Mouse (Mus musculus) forebrain, embryonic 13.5 days (tissue): ENCODE measurements around the gene Plekhg6. TPM values are rescaled to one million over a fixed set of nuclear protein-coding genes. Genes with fewer than 3 reads are reported as not detected.

Experiments used
- ATAC-seq: fragments of 200-750 bp; cut with Nextera tagmentation; 2 replicates; pipeline ENCODE4 v1.8.0; 2017
- H3K27ac ChIP-seq: fragments of 300-500 bp; sonication (generic); 2 replicates; pipeline ENCODE4 v1.5.1; 2015; ENCODE audit warnings: inconsistent platforms, mild to moderate bottlenecking, moderate library complexity
- H3K27me3 ChIP-seq: fragments of 300-500 bp; sonication (generic); 2 replicates; pipeline ENCODE4 v1.6.1; 2015; ENCODE audit warnings: mild to moderate bottlenecking, inconsistent platforms
- H3K36me3 ChIP-seq: fragments of 300-500 bp; sonication (generic); 2 replicates; pipeline ENCODE4 v1.6.1; 2015; ENCODE audit warnings: mild to moderate bottlenecking, inconsistent platforms; ENCODE audit not compliant: poor library complexity, severe bottlenecking
- H3K4me1 ChIP-seq: fragments of 300-500 bp; sonication (generic); 2 replicates; pipeline ENCODE4 v1.6.1; 2015; ENCODE audit warnings: inconsistent platforms
- H3K4me2 ChIP-seq: fragments of 300-500 bp; sonication (generic); 2 replicates; pipeline ENCODE4 v1.6.1; 2015; ENCODE audit warnings: inconsistent platforms, mild to moderate bottlenecking, moderate library complexity
- H3K4me3 ChIP-seq: fragments of 300-500 bp; sonication (generic); 2 replicates; pipeline ENCODE4 v1.5.1; 2015; ENCODE audit warnings: mild to moderate bottlenecking, inconsistent platforms
- H3K9ac ChIP-seq: fragments of 300-500 bp; sonication (generic); 2 replicates; pipeline ENCODE4 v1.6.1; 2015; ENCODE audit warnings: mild to moderate bottlenecking, inconsistent platforms
- H3K9me3 ChIP-seq: fragments of 300-500 bp; sonication (generic); replicated peaks from 2 replicates; pipeline ENCODE4 v1.6.1; 2016; ENCODE audit warnings: inconsistent platforms
- WGBS: fragments of 180-500 bp; shearing (Covaris S2); methylation state at CpG from one replicate; pipeline ENCODE4 v1.1.7; 2015; 5-methylcytosine and 5-hydroxymethylcytosine counted together
- polyA plus RNA-seq: library from polyadenylated mRNA; unstranded; fragments of >200 nt; fragmentation: Nextera tagmentation; extraction: Ambion mirVana; gene quantifications from 2 replicates; pipeline ENCODE4 v1.2.1, GENCODE M21; 2015

Gene Plekhg6
- polyA plus RNA-seq, result 0.08 and 0.09 TPM in 2 replicates

DNA sequence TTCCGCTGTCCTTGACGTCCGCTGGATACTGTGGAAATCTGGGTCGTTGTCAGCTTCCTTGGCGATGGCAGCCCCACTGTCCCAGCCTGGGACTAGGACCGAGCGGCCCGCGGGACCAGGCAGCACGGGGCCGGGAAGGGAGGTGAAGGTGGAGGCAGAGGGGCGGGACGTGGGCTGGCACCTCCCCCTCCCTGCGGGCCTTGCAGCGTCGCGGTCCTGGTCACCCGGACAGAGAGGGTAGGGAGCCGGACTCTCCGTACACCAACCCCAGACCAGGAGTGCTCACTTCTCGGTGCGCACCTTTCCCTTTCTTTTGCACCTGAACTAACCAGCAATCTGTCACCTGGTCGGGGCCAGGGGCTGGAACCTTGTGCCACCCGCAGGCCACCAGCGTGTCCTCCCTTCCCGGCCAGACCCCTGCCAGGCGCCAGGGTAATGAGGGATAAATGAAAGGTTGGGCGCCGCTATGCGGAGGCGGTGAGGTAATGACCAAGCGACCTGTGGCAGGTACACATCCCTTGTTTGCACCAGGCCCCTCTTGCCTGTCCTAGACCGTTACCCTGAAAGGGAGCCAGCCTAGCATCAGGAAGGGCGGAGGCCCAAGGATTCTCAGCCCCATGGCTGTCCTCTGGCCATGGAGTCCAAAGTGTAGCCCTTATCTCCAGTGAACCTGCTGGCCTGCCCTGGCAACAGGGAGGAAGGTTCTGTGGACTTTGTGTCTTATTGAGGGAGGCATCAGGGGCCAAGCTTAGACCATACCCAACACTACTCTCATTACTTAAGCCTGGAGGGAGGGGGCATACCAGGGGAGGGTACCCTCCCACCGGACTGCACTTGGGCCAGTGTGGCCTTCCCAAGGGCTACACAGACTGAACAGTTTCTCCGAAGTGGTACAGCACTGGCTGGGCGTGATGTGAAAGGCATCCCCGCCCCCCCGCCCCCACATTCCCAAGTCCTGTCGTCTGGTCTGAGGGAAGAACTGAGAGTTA is at the start of gene Plekhg6:
TSS of gene Plekhg6 (minus strand) at position 422 of the 989 bp plus-strand sequence.
- Histone ChIP-seq H3K4me2 (peak within 1 kb of the TSS; percentile 58), H3K9me3 (no peaks in the 10 kb centered on the region), H3K4me3 (peak within 1 kb of the TSS; percentile 27), H3K27ac (no peak within 1 kb of the TSS), H3K4me1 (peaks cover 16% of the 10 kb centered on the region), H3K36me3 (no peaks in the 10 kb centered on the region), H3K9ac (peak within 1 kb of the TSS; percentile 43; the same call in 1 of the 2 replicates), H3K27me3 (peaks cover 63% of the 10 kb centered on the region)
- no peak for ATAC-seq
- WGBS, result 12% methylated on average over 30 of the region's 40 CpGs

DNA sequence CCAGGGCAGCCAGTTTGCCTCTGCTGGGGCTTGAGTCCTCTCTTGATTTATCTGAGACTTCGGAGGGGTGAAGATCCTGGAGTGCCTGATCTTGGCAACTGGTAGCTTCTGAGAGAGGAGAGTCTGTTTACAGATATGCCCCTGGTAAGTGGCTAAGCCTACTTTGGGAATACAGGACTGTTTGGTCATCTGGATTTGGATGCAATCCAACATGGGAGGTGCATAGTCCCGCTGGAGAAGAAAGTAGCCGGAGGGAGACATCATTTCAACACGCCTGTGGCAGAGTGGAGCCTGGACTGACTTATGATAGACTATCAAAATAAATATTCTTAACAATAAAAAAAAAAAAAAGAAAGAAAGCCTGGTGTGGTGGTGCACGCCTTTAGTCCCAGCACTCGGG is 49.1 kb upstream of the Plekhg6 start:
- no peak for ATAC-seq
- Histone ChIP-seq H3K27ac (no peak overlapping the region), H3K4me2 (no peak overlapping the region), H3K36me3 (no peaks in the 10 kb centered on the region), H3K4me1 (peaks cover 4% of the 10 kb centered on the region; the same call in 1 of the 2 replicates), H3K9me3 (no peaks in the 10 kb centered on the region), H3K4me3 (no peak overlapping the region), H3K9ac (no peak overlapping the region), H3K27me3 (no peaks in the 10 kb centered on the region)
- WGBS, result 89% methylated on average over 6 of the region's 6 CpGs

DNA sequence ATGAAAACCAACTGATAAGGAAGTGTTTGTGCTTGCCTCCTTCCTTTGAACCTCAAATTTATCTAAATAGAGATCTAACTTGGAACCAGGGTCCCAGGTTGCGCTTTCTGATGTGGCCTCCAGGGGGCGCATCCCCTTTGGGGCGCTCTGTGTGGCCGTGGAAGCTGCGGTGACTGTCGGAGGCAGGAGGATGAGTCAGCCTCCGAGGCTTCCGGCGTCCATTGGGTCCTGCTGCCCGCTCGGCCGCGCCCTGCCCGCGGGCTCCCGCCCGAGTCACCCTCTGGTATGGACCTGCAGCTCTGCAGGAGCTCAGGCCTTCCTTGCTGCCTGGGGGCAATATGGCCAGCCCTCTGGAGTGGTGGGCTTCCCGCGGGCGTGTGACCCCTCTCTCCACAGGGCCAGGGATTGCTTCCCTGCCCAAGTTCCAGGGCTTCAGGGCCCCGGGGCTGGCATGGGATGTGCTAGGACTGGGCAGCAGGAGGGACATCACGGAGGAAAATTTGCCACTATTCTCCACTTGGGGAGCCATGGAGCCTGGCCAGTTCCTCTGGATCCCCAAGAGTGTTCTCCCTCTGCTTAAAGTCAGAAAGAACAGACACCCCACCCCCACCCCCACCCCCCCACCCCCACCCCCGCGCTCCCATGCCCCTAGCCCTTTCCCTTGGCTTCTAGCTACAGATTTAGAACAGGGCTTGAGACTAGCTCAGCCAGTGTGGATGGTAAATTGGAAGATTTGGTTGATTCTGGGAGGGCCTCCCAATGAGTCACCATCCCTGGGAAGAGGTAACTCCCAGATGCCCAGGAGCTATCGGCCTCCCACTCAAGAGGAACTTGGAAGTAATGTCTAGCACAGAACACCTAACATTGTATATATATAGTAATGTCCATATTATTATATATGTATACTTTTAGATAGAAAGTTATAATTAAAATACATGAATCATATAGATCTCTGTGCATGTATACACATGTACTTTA is 46.1 kb upstream of the Plekhg6 start:
- H3K4me1 ChIP-seq, result peaks cover 14% of the 10 kb centered on the region
- H3K27ac ChIP-seq, result no peak overlapping the region
- no peaks in the 10 kb centered on the region for H3K27me3 ChIP-seq
- ATAC-seq, result peak; percentile 86
- peak overlapping the region; percentile 45 for H3K4me3 ChIP-seq
- H3K36me3 ChIP-seq, result no peaks in the 10 kb centered on the region
- 3% methylated on average over 18 of the region's 25 CpGs for WGBS
- H3K4me2 ChIP-seq, result peak overlapping the region; percentile 81
- no peaks in the 10 kb centered on the region for H3K9me3 ChIP-seq
- H3K9ac ChIP-seq, result peak overlapping the region; percentile 72

DNA sequence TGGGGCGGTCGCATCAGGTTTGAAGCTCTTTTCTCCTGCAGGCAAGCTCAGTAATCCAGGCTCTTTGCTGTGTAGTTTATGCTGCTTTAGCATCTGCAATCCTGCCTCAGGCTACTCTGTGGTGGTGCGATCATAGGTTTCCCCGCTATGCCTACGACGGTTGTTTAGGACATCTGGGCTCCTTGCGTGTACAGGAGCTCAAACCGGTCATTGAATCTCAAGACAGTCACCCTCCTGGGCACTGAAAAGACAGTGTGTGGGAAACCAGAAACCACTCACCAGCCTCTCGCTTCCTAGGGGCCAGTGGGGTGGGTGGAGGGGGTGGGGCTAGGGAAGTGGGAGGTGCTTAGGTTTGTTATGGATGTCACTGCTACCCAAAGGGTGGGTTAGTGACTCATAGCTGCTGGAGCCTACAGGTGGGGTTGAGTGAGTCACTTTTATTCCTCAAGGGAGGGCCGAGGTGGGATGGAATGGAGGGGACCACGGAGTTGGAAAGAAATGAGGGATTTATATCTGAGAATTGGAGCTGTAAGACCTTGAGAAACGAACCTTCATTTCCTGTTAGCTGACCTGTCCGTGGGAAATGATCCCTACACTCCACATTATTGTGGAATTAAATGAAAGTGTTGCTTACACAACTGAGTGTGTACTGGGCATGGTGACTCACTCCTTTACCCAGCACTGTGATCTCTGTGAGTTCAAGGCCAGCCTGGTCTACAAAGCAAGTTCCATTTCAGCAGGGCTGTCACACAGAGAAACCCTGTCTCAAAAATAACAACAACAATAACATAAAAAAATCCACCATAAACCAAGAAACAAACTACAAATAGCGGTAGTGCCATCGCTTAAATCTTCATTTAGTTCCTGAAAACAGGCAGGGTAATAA is 44.9 kb upstream of the Plekhg6 start:
- ATAC-seq, result no peak
- WGBS, result 57% methylated on average over 15 of the region's 15 CpGs
- H3K4me2 ChIP-seq, result no peak overlapping the region
- no peak overlapping the region for H3K4me3 ChIP-seq
- H3K9ac ChIP-seq, result no peak overlapping the region; the same call in 1 of the 2 replicates
- no peak overlapping the region for H3K27ac ChIP-seq
- H3K4me1 ChIP-seq, result peaks cover 14% of the 10 kb centered on the region
- H3K27me3 ChIP-seq, result no peaks in the 10 kb centered on the region
- no peaks in the 10 kb centered on the region for H3K9me3 ChIP-seq
- H3K36me3 ChIP-seq, result no peaks in the 10 kb centered on the region

DNA sequence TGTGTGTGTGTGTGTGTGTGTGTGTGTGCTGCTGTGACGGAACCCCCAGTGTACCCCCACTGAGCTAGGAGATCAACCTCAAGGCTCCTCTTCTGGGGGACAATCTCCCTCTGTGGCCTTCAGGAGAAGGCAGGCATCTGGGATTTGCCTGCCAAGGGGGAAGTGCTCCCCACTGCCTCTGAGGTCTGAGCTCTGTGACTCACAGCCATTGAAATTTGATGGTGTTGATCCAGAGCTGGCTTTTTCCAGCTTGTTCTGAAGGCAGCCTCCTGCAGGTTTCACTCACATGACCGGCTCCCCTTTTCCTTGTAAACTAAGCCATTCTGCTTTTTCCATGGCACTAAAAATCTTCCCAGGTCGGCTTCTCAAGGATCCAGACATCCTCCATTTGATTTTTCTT is 43.6 kb upstream of the Plekhg6 start:
- Histone ChIP-seq H3K9me3 (no peaks in the 10 kb centered on the region), H3K36me3 (no peaks in the 10 kb centered on the region), H3K9ac (no peak overlapping the region), H3K4me2 (no peak overlapping the region), H3K27ac (no peak overlapping the region), H3K4me1 (peaks cover 14% of the 10 kb centered on the region), H3K27me3 (no peaks in the 10 kb centered on the region), H3K4me3 (no peak overlapping the region)
- no peak for ATAC-seq
- 79% methylated on average over 3 of the region's 3 CpGs for WGBS

DNA sequence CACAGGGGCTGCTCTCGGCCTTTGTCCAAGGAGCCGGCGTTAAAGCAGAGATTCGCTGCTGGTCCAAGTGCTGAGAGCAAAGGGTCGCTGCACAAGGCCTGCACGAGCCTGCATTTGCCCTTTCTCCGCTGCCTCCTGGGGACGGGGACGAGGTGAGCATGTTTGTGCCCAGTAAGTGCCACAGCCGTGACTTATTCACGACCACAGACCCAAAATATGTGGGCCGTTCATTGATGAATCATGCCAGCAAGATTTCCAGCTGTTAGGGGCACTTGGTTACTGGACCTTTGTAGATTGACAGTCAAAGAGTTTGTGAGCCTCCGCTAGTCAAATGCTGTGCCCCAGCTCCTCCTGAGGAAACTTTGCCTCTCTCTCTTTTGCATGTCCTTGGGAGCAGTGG is 42.9 kb upstream of the Plekhg6 start:
- ATAC-seq, result no peak

DNA sequence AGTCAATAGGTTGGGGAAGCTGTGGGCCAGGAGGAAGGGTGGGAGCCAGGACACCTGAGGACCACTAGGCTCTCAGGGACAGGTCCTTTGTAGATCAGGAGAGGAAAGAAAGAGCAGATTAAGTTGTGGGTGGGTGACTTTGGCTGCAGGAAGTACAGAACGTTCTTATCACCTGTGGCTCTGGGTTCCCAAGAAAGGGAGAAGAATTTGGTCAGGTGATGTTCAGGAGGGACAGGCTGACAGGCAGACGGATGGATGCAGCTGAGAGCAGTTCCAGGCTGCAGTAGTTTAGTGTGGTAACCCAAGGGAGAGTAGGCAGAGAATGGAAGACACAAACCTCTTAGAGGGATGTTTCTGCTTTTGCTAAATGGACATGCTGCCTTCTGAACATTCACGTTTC is 42.5 kb upstream of the Plekhg6 start:
- Histone ChIP-seq H3K9ac (0 out of 2 replicates have a peak overlapping the region, but pooled peaks have one; percentile 37), H3K36me3 (no peaks in the 10 kb centered on the region), H3K4me1 (peaks cover 14% of the 10 kb centered on the region), H3K4me2 (peak overlapping the region; percentile 44), H3K4me3 (no peak overlapping the region), H3K9me3 (no peaks in the 10 kb centered on the region), H3K27me3 (no peaks in the 10 kb centered on the region), H3K27ac (no peak overlapping the region)
- WGBS, result 39% methylated on average over 3 of the region's 3 CpGs
- no peak for ATAC-seq

More for the DNA sequence above, 42.9 kb upstream of the Plekhg6 start:
- no peak overlapping the region for H3K27ac ChIP-seq
- 41% methylated on average over 13 of the region's 13 CpGs for WGBS
- H3K36me3 ChIP-seq, result no peaks in the 10 kb centered on the region
- H3K9me3 ChIP-seq, result no peaks in the 10 kb centered on the region
- no peak overlapping the region for H3K9ac ChIP-seq
- no peak overlapping the region for H3K4me3 ChIP-seq
- peaks cover 14% of the 10 kb centered on the region for H3K4me1 ChIP-seq
- H3K27me3 ChIP-seq, result no peaks in the 10 kb centered on the region
- no peak overlapping the region for H3K4me2 ChIP-seq

DNA sequence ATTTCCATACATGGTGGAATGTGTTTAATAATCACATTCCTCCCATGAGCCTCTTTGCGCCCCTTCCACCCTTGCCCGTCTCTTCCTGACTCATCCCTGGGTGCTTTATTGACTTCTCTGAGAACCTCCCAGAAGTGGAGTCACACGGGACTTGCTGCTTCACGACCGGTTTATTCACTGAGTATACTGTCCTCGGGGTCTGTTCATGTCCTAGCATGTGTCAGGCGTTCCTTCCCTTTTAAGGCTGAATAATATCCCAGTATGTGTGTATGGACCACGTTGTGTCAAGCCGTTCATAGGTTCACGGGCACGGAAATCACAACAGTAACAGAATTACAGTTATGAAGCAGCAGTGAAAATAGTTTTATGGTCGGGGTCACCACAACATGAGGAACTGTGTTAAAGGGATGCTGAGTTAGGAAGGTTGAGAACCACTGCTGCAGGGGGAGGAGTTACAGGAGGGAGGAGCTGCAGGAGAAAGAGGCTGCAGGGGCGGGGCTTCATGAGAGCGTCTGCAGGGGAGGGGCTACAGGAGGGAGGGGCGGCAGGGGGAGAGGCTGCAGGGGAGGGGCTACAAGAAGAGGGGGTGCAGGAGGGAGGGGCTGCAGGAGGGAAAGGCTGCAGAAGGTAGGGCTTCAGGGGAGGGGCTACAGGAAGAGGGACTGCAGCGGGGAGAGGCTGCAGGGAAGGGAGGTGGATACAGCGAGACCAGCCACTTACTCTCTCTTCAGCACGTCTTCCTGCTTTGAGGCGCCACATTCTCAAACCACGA is 41.6 kb upstream of the Plekhg6 start:
- Histone ChIP-seq H3K36me3 (no peaks in the 10 kb centered on the region), H3K4me3 (peak overlapping the region; percentile 3; the same call in 1 of the 2 replicates), H3K4me2 (peak overlapping the region; percentile 44), H3K9me3 (no peaks in the 10 kb centered on the region), H3K4me1 (peaks cover 14% of the 10 kb centered on the region), H3K27me3 (no peaks in the 10 kb centered on the region), H3K27ac (no peak overlapping the region), H3K9ac (peak overlapping the region; percentile 37; the same call in 1 of the 2 replicates)
- peak; percentile 29; the same call in 1 of the 2 replicates for ATAC-seq
- 21% methylated on average over 20 of the region's 20 CpGs for WGBS

DNA sequence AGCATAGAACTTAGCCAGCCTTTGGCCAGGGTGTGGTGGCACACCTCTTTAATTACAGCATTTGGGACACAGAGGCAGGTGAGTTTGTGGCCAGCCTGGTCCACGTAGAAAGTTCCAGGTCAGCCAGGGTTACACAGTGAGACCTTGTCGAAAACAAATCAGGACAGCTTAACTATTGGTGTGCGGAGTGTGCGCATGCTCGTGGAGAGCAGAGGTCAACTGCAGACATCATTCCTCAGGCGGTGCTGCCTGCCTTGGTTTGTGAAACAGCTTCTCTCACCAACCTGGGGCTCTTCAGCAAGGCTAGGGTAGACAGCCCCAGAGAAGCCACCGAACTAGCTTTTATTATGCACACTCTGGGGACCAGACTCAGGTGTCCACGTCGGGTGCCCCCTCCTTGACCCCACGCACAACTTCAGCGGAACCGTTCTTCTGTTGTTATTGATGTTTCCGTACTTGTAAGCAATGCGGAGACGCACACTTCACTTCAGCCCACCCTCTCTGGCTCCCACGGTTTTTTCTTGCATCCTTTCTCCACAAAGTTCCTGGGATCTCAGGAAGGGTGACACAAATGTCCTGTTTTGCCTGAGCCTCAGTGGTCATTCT is 40.0 kb upstream of the Plekhg6 start:
- ATAC-seq, result no peak
- H3K9me3 ChIP-seq, result no peaks in the 10 kb centered on the region
- no peaks in the 10 kb centered on the region for H3K27me3 ChIP-seq
- H3K4me2 ChIP-seq, result no peak overlapping the region
- WGBS, result 81% methylated on average over 16 of the region's 16 CpGs
- peaks cover 10% of the 10 kb centered on the region; the same call in 1 of the 2 replicates for H3K4me1 ChIP-seq
- H3K9ac ChIP-seq, result no peak overlapping the region
- no peak overlapping the region for H3K27ac ChIP-seq
- no peak overlapping the region for H3K4me3 ChIP-seq
- H3K36me3 ChIP-seq, result no peaks in the 10 kb centered on the region

DNA sequence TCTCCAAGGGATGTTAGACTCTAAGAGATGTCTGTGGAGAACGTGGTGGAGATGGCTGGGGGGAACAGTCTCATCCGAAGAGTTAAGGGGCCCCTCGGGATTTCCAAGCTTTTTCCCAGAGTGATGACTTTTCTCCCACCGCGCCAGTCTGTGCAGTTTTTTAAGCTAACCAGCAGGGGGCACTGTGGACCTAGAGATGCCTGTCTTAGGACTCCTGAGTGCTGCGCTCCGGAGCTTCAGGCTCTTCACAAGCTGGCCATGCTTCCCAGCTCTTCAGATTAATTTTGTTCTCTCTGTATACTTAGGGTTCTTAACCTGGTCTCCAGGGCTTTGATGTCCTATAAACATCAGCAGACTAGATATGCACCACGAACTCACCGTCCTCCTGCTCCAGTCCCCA is 38.2 kb upstream of the Plekhg6 start:
- WGBS, result 14% methylated on average over 9 of the region's 9 CpGs
- H3K27me3 ChIP-seq, result no peaks in the 10 kb centered on the region
- no peaks in the 10 kb centered on the region for H3K9me3 ChIP-seq
- ATAC-seq, result peak; percentile 83
- no peak overlapping the region for H3K9ac ChIP-seq
- H3K36me3 ChIP-seq, result no peaks in the 10 kb centered on the region
- no peak overlapping the region for H3K27ac ChIP-seq
- no peak overlapping the region for H3K4me2 ChIP-seq
- H3K4me1 ChIP-seq, result peaks cover 10% of the 10 kb centered on the region; the same call in 1 of the 2 replicates
- H3K4me3 ChIP-seq, result no peak overlapping the region
